Mouse (Mus musculus) kidney, postnatal 10 days (tissue): ENCODE measurements around the gene Rab7b.

Experiments used
- DNase-seq: peaks from one replicate; pipeline ENCODE4 v3.0.0; 2021; ENCODE audit warnings: mixed read lengths

Rab7b gene

GRCm38 (mm10) chr1:131739481-131740160 lies 51.1 kb downstream of the Rab7b start:
- peak; percentile 48 for DNase-seq

DNA sequence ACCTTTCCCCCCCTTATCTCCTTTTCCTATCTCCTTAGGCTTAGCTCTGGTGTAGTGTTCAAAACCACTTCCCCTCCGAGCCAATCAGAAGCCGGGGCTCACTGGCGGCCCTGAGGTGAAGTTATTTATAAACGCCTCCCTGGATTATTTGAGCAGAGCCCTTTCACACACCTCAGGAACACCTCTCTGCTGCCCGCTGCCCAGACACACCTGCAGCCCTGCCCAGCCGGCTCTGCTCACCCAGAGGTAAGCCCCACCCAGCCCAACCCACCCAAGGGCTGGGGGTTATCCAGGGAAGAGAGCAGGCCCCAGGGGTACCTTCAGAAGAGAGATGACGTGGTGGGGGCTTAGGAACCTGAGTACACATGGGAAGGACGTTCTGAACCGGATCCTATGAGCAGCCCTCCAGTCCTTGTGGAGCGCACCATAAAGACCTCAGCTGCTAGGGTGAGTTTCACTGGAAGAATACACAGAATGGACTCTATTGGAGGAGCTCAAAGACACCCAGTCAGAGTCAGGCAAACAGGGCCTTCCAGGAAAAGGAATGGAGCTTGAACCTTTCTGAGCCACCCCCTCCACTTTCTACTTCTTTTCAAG lies 55.5 kb downstream of the Rab7b start, which contains the start of gene Slc26a9:
Gene Slc26a9 (plus strand): TSS at position 155 of the 597 bp plus-strand sequence.
- DNase-seq: no peak

GRCm38 (mm10) chr1:131745391-131745790 lies 56.9 kb downstream of the Rab7b start:
- no peak for DNase-seq

DNA sequence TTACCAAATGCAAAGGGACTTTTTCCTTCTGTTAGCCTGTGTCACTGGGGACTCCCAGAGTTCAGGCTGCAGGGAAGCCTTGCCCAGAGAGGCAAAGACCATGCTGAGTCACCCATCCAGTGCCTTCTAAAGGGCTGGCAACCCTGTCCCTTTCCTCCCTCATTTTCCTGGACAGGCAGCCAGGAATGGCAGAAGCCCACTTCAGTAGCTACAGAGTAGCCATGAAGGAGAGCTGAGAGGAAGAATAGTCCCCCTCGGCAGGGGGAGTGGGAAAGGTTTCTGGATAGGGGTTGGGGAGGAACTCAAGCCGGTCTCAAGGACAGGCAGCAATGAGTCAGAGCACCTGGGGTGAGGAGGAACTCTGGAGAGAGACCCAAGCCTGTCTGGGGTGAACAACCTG lies 59.3 kb downstream of the Rab7b start:
- DNase-seq: no peak

DNA sequence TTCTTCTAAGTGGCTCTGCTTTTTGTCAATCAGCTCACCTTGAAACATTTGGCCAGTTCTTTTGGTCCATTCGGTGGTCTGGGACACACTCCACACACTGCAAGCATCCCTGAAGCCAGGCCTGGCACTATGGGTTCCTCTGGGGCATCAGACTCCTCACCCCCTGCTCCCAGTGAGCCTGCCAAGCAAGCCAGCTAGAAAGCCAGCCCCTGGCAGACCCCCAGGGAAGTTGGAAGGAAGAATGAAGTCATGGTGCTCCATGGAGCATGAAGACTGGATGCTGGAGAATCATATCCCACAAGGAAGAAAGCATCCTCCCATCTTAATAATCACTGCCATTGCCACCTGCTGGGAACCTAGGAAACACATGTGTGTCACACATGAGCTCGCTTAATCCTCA lies 60.1 kb downstream of the Rab7b start:
- DNase-seq: no peak

DNA sequence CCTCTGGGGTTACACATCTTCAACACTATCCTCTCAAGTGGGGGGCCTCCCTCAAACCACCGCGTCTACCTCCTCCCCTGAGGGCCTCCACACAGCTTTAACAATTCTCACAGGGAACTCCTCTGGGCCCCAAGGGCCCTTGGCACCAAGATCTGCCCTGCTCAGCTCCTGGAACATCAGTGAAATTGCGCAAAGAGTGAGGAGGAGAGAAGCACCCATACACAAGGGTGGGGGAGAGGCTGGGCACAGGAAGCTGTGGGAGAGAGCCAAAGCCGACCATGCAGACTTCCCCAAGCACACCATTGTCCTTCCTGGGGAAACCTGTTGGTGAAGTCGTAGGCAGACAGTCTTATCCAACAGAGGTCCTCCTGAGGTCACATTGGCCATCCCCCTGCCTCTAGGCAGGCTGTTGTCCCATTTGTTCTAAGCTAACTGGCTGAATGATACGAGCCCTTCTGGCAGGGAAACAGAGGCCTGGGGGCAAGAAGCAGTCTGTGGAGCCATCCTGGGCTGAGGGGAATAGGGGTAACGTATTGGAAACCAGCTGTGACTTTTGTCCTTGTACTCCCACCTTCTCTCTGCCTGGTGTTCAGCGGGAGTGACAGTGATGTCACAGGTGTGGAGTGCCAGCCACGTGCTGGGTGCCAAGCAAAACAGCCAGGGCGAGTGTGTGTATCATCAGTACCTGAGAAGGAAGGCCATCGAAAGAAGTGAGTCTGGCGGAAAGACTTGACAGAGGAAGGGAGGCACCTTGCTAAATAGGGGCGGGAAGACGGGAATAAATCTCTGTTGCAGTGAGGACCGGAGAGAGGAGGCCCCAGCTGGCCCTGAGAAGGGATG lies 61.4 kb downstream of the Rab7b start:
- DNase-seq: no peak

DNA sequence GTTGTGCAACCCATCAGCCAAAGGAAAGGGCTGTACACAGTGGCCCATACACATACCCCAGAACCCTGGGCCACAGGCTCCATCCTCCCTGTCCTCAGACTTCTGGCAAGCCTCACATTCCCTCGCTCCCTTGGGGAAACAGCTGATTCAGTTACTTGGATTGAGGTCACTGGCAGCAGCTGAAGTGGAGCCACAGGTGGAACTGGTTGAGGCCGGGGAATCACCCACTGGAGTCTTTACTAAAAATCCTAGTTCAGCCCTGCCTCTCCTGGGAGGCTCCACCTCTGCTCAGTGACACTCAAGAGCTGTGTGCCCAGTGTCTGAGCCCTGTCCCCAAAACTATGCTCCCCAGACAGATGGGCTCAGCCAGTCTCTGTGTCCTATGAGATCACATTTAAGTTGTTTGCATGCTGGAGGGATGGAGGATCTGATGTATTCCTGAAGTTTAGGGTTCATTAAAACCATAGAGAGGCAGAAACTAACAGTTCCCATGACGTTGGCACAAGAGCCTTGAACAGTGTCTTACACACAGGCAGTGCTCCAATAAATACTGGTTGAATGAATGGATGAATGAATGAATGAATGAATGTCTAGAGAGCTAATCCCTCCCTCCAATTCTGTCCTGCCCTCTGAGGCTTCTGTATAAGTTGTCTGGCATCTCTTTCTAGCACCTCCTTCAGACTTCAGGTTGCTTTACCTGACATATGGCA lies 62.8 kb downstream of the Rab7b start:
- DNase-seq: no peak

DNA sequence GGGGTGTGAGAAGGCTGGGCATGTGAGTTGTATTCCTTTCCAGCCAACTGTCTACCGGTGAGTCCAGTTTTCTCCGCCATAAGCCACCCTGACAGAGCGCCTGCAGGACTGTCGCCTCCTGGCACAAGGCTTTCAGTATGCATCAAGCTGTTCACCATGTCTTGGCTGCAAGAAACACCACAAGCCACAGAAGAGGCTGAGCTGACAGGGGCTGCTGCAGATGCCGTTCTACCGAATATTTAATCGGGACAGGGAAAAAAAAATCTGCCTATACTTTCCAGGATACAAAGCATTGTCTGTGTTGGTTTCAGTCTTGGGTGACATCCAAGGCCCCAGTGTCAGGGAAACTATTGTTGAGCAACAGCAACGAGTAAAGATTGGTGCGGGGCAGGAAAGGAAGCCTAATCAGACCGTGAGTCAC lies 63.4 kb downstream of the Rab7b start:
- DNase-seq: peak; percentile 26

DNA sequence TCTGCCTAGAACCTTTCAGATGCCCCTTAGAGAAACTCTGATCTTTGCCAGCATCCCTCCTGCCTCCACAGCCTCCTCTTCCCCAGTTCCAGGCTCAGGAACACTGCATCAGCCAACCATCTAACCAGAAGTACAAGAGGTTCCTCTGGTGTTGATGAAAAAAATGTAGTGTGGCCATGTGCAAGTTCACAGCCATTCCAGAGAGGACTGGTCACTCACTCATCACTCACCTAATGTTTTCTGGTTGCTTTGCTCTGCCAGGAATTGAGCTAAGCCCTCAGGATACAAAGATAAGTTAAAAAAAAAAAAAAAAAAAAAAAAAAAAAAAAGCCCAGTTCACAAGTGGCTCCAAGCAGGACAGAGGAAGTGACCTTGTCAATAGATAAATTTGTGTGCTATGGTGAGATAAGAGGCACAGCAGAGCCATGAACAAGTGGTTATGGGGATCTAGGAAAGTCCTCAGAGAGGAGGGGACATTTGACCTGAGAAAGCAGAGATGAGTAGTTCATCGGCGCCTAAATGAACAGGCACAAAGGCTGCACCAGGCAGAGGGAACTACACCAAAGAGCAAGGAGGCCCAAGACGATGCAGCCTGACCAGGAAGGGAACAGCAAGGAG lies 65.8 kb downstream of the Rab7b start:
- no peak for DNase-seq

GRCm38 (mm10) chr1:131754916-131755315 lies 66.4 kb downstream of the Rab7b start:
- peak; percentile 45 for DNase-seq

DNA sequence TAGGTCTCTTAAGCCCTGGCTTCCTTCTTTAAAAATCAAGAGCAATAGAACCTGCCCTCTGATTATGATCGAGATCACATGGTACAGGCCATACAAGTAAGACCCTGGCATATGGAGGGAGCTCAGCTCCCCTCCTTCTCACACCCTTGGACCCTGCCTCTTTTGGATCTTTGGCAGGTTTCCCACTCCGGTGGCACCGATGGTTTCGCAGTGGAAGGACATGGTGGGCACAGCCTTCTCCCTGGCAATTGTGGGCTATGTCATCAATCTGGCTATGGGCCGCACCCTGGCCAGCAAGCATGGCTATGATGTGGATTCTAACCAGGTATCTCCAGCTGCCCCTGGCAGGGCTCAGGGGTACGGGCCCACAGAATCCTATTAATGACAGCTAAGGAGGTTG lies 68.7 kb downstream of the Rab7b start:
- no peak for DNase-seq

GRCm38 (mm10) chr1:131758796-131759195 lies 70.3 kb downstream of the Rab7b start:
- no peak for DNase-seq

- DNase-seq: peak; percentile 3
These were observed 71.4 kb downstream of the Rab7b start for GRCm38 (mm10) chr1:131759667-131760427.

DNA sequence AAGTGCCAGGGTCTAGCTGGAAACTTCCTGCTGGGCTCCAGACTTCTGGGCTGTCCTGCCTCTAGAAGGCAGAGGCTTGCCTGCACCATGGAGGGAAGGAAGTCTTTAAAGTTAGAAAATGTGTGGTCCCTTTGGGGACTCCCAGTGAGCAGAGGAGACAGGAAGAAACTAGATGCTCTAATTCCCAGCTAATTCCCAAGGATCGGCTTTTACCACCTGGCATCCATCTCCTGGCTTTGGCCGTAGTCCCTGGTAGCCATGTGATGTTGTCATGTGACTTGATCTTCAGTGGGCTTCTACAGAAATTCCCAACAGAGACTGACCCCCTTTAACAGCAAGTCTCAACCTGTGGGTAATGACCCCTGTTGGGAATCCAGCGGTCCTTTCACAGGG lies 71.9 kb downstream of the Rab7b start:
- peak; percentile 4 for DNase-seq

DNA sequence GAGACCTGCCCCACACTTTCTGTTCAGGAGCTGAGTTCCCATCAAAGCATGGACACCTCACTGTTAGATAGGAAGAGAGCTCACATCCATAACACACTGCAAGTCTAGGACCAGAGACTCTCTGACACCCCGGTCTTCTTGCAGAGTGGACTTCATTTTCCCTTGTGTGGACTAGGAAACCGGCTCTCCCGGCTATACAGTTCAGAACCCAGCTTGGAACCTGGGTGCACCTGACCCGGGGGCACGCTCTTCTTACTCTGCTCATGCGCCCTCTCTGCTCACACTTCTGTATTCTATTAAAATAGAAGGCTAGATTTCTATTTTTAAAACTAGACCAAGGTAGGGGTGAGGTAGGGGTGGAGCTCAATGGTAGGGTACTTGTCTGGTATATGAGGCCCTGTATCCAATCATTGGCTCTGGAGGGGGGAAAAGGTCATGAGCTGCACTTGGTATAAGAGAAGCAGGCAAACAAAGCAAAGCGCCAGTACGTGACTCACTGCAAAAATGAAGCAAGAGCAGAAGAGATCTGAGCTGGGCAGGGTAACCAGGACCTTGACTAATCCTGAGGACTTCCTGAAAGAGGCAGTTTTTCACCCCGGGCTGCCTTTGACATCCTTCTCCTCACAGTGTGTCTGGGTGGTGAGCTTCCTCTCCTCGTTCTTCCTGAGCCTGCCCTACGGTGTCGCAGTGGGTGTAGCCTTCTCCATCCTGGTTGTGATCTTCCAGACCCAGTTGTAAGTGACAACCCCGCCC lies 72.8 kb downstream of the Rab7b start:
- DNase-seq: peak; percentile 1

DNA sequence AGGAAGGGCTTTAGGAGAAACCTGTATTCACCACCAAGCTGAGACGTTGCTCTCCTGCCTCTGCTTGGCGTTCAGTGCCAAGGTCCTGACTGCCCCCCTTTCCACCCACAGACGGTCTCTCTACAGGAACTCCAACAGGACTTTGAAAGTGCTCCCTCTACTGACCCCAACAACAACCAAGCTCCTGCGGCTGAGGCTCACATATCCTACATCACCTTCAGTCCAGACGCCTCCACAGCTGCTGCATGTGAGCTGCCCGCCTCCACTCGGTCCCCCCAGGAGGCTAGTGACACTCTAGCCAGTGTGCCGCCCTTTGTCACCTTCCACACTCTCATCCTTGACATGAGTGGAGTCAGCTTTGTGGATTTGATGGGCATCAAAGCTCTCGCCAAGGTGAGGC lies 75.2 kb downstream of the Rab7b start:
- DNase-seq: no peak

DNA sequence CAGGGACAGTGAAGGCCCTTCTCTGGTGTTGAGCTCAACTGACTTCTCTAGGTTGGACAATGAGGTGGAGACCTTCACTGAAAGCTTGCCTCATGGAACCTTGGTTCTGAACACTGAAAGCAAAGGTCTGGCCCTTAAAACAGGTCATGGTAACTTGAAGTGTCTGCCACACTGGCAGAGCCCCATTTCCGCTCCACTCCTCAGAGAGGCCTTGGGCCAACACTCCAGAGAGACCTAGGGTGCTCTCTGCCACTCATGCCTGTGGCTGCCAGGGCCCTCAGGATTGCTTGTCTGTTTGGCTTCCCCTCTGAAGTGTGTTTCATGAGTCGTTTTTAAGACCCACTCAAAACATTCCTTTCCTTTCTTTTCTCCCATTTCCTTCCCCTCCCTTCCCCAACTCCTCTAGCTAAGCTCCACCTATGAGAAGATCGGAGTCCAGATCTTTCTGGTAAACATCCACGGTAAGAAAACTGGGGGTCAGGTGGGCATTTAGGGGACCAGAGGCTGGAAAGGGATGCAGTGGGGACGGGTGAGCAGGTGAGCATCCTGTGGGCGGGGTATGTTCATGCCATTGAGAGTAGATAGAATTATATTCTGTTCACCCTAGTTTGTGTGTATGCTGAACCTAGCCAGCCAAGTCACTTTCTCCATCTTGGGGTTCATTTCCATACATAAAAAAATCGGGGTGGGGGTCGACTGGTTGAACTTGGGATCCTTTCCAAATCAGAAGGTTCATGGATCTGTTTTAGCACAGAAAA lies 76.3 kb downstream of the Rab7b start:
- DNase-seq: no peak
